Mouse (Mus musculus) ES-Bruce4 (cell line): ENCODE data around the gene Ern1.

Experiments
- CTCF ChIP-seq: IDR thresholded peaks from one replicate; pipeline ENCODE4 v1.8.1; 2011; ENCODE audit warnings: low read depth, low read length
- EP300 ChIP-seq: IDR thresholded peaks from 2 replicates; pipeline ENCODE4 v1.6.1; 2011; ENCODE audit warnings: low read depth, low read length; ENCODE audit not compliant: insufficient read depth
- POLR2A ChIP-seq: IDR thresholded peaks from one replicate; pipeline ENCODE4 v1.8.1; 2011; ENCODE audit warnings: low read length; ENCODE audit not compliant: insufficient read depth

DNA sequence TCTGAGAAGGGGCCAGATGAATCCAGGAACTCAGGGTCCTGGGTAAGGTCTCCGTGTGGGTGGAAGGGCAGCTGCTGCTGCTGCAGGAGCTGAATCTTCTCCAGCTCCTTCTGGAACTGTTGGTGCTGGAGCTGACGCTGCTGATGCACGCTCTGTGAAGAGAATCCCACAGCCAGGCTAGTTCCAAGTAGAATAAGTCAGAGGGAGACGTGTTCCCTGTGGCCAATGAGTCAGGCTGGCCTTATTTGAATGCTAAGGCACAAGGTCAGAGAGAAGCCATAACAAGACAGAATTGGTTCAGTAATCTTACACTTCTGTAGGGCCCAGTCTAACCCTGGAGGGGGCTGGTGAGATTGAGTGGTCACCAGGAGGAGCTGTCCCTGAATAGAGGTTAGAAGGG is 77.6 kb downstream of the Ern1 start:
- TF ChIP-seq EP300 (no peak), POLR2A (no peak), CTCF (no peak)
